10 mouse cellular contexts compared by ENCODE assay signal in genomic region chr15:98777005-98777616, GRCm38 (mm10). TPM values are rescaled to one million over a fixed set of nuclear protein-coding genes. Genes with fewer than 3 reads are reported as not detected.
DNase-seq lines count a peak whose midpoint lies in the region; ATAC-seq and TF ChIP-seq lines count a peak whose summit lies in the region.
"Had no signal": no experiment of that assay in that cellular context is flagged by ENCODE, and none has a peak within 500 bp of the region (broad histone marks: within the 10 kb centered on the region; RNA-seq: fewer than 3 reads in every experiment).

No protein-coding gene starts in this region.

- ATAC-seq in heart, embryonic 13.5 days (ENCODE audit: extremely low read depth, insufficient number of reproducible peaks, low FRiP score, low TSS enrichment): no peak
- ATAC-seq in intestine, postnatal 0 days: 0 out of 2 replicates have a peak, but pooled peaks have one; percentile 10
- ATAC-seq in stomach, embryonic 16.5 days (ENCODE audit: insufficient read depth, low FRiP score): no peak

- TF ChIP-seq CTCF in intestine, postnatal 0 days (IDR thresholded peaks at IDR 0.05; ENCODE audit: low read depth): no peak

- 2% methylated on average over 19 of the region's 19 CpGs for WGBS in heart, embryonic 13.5 days
- WGBS in intestine, postnatal 0 days: 4% methylated on average over 19 of the region's 19 CpGs
- WGBS in stomach, embryonic 16.5 days: 5% methylated on average over 19 of the region's 19 CpGs

- H3K27me3 ChIP-seq in heart, embryonic 13.5 days (replicated peaks): peaks cover 100% of the 10 kb centered on the region
- peaks cover 72% of the 10 kb centered on the region for H3K27me3 ChIP-seq in intestine, postnatal 0 days (replicated peaks; ENCODE audit: control insufficient read depth, insufficient read depth, low read length)
- H3K27me3 ChIP-seq in stomach, embryonic 16.5 days (ENCODE audit: control insufficient read depth, insufficient read depth, low read length): peaks cover 90% of the 10 kb centered on the region

- no peak overlapping the region for H3K27ac ChIP-seq in heart, embryonic 13.5 days (replicated peaks)
- no peak overlapping the region for H3K27ac ChIP-seq in intestine, postnatal 0 days (ENCODE audit: low read depth, low read length)
- H3K27ac ChIP-seq in stomach, embryonic 16.5 days (ENCODE audit: low read length): no peak overlapping the region

- H3K4me3 ChIP-seq in heart, embryonic 13.5 days: peak overlapping the region; percentile 44; the same call in 1 of the 2 replicates
- peak overlapping the region; percentile 33 for H3K4me3 ChIP-seq in intestine, postnatal 0 days (ENCODE audit: low read depth, low read length)
- peak overlapping the region; percentile 28; the same call in 1 of the 2 replicates for H3K4me3 ChIP-seq in stomach, embryonic 16.5 days (replicated peaks; ENCODE audit: low read length)

- H3K9me3 ChIP-seq in heart, embryonic 13.5 days: no peaks in the 10 kb centered on the region
- H3K9me3 ChIP-seq in intestine, postnatal 0 days (ENCODE audit: control insufficient read depth): no peaks in the 10 kb centered on the region
- no peaks in the 10 kb centered on the region for H3K9me3 ChIP-seq in stomach, embryonic 16.5 days (replicated peaks; ENCODE audit: control insufficient read depth, low read length)

- DNase-seq in heart, postnatal 36 days: no peak
- DNase-seq in testis, postnatal 10 days (ENCODE audit: low spot score): peak; percentile 40
- DNase-seq in testis, postnatal 14 days (ENCODE audit: low spot score): no peak
- no peak for DNase-seq in layer of hippocampus, adult 18-20 months (ENCODE audit: low spot score in 2 of 2)
- DNase-seq in adrenal gland, postnatal 10 days: no peak

- H3K4me1 ChIP-seq in heart, embryonic 13.5 days: peaks cover 48% of the 10 kb centered on the region
- 0 out of 2 replicates have a peak, but pooled peaks cover 6% of the 10 kb centered on the region for H3K4me1 ChIP-seq in intestine, postnatal 0 days (replicated peaks; ENCODE audit: control insufficient read depth, insufficient read depth, low read length)
- H3K4me1 ChIP-seq in stomach, embryonic 16.5 days (ENCODE audit: control insufficient read depth, insufficient read depth, low read length): peaks cover 29% of the 10 kb centered on the region

- H3K36me3 ChIP-seq in heart, embryonic 13.5 days: no peaks in the 10 kb centered on the region
- no peaks in the 10 kb centered on the region for H3K36me3 ChIP-seq in intestine, postnatal 0 days (ENCODE audit: control insufficient read depth, insufficient read depth)
- no peaks in the 10 kb centered on the region for H3K36me3 ChIP-seq in stomach, embryonic 16.5 days (ENCODE audit: control insufficient read depth, insufficient read depth, low read length)

- H3K4me2 ChIP-seq in heart, embryonic 13.5 days: peak overlapping the region; percentile 66
- peak overlapping the region; percentile 57; the same call in 1 of the 2 replicates for H3K4me2 ChIP-seq in intestine, postnatal 0 days (replicated peaks; ENCODE audit: low read depth)
- H3K4me2 ChIP-seq in stomach, embryonic 16.5 days (ENCODE audit: low read depth, low read length): no peak overlapping the region; the same call in 1 of the 2 replicates

- intact Hi-C loops in heart, postnatal 36 days (cut with DNase I): no loop called here

- peak overlapping the region; percentile 37; the same call in 1 of the 2 replicates for H3K9ac ChIP-seq in heart, embryonic 13.5 days
- no peak overlapping the region for H3K9ac ChIP-seq in intestine, postnatal 0 days (ENCODE audit: low read depth, low read length)
- H3K9ac ChIP-seq in stomach, embryonic 16.5 days (ENCODE audit: low read length): no peak overlapping the region; the same call in 1 of the 2 replicates

RNA-seq across cellular contexts. Expression of gene Wnt10b, which starts 0.8 kb away (rescaled TPM):
- polyA plus RNA-seq in heart, embryonic 13.5 days (2015; fragmentation: Nextera tagmentation; extraction: Ambion mirVana): 0.07 TPM in 1 of 2 replicates, not detected in the other
- total RNA-seq in heart, postnatal 36 days (2021): under 1 TPM; 0.27 to 0.33 TPM
- 0.08 TPM in 1 of 2 replicates, not detected in the other for polyA plus RNA-seq in intestine, postnatal 0 days (2015; fragmentation: Nextera tagmentation; extraction: Ambion mirVana)
- 0.14 TPM in 1 of 2 replicates, not detected in the other for polyA plus RNA-seq in stomach, embryonic 16.5 days (2015; fragmentation: Nextera tagmentation; extraction: Ambion mirVana)
- under 1 TPM; 0.23 to 0.64 TPM for total RNA-seq in layer of hippocampus, adult 18-20 months (2021)
- 1 to 10 TPM in 1 of 2 experiments, under 1 TPM in 1; 0.96 to 1.1 TPM for total RNA-seq in adrenal gland, postnatal 10 days (2021)
- total RNA-seq: monocyte, adult 5-6 weeks had no signal

RNA-seq across cellular contexts. Expression of gene Wnt1, which starts 12.5 kb away (rescaled TPM):
- polyA plus RNA-seq in heart, embryonic 13.5 days (2015; fragmentation: Nextera tagmentation; extraction: Ambion mirVana): not detected in 2 replicates
- total RNA-seq in heart, postnatal 36 days (2021): not detected
- not detected in 2 replicates for polyA plus RNA-seq in intestine, postnatal 0 days (2015; fragmentation: Nextera tagmentation; extraction: Ambion mirVana)
- not detected in 2 replicates for polyA plus RNA-seq in stomach, embryonic 16.5 days (2015; fragmentation: Nextera tagmentation; extraction: Ambion mirVana)
- total RNA-seq in layer of hippocampus, adult 18-20 months (2021): not detected
- under 1 TPM in 1 of 2 experiments, not detected in 1; 0.12 TPM for total RNA-seq in adrenal gland, postnatal 10 days (2021)
- total RNA-seq: ES-E14; monocyte, adult 5-6 weeks had no signal

RNA-seq across cellular contexts. Expression of gene Arf3, which starts 14.1 kb away (rescaled TPM):
- 31.2 and 32.5 TPM in 2 replicates for polyA plus RNA-seq in heart, embryonic 13.5 days (2015; fragmentation: Nextera tagmentation; extraction: Ambion mirVana)
- total RNA-seq in heart, postnatal 36 days (2021): 10 to 100 TPM; 20.8 to 20.9 TPM
- polyA plus RNA-seq in intestine, postnatal 0 days (2015; fragmentation: Nextera tagmentation; extraction: Ambion mirVana): 31.8 and 35.3 TPM in 2 replicates
- 38.0 and 38.9 TPM in 2 replicates for polyA plus RNA-seq in stomach, embryonic 16.5 days (2015; fragmentation: Nextera tagmentation; extraction: Ambion mirVana)
- total RNA-seq in layer of hippocampus, adult 18-20 months (2021): 100 to 1,000 TPM; 830 to 882 TPM
- 10 to 100 TPM; 92.4 to 94.7 TPM for total RNA-seq in adrenal gland, postnatal 10 days (2021)

RNA-seq across cellular contexts. Expression of gene Ddn, which starts 32.2 kb away (rescaled TPM):
- polyA plus RNA-seq in heart, embryonic 13.5 days (2015; fragmentation: Nextera tagmentation; extraction: Ambion mirVana): 0.09 and 0.16 TPM in 2 replicates
- total RNA-seq in heart, postnatal 36 days (2021): under 1 TPM; 0.22 to 0.35 TPM
- 0.07 TPM in 1 of 2 replicates, not detected in the other for polyA plus RNA-seq in intestine, postnatal 0 days (2015; fragmentation: Nextera tagmentation; extraction: Ambion mirVana)
- not detected in 2 replicates for polyA plus RNA-seq in stomach, embryonic 16.5 days (2015; fragmentation: Nextera tagmentation; extraction: Ambion mirVana)
- total RNA-seq in layer of hippocampus, adult 18-20 months (2021): 1,000 to 10,000 TPM; 1,780 to 1,859 TPM
- total RNA-seq in adrenal gland, postnatal 10 days (2021): under 1 TPM; 0.09 to 0.21 TPM
- total RNA-seq: monocyte, adult 5-6 weeks had no signal

RNA-seq across cellular contexts. Expression of gene Fkbp11, which starts 49.1 kb away (rescaled TPM):
- 19.8 and 24.5 TPM in 2 replicates for polyA plus RNA-seq in heart, embryonic 13.5 days (2015; fragmentation: Nextera tagmentation; extraction: Ambion mirVana)
- total RNA-seq in heart, postnatal 36 days (2021): 1 to 10 TPM; 6.2 to 6.7 TPM
- 30.9 and 32.4 TPM in 2 replicates for polyA plus RNA-seq in intestine, postnatal 0 days (2015; fragmentation: Nextera tagmentation; extraction: Ambion mirVana)
- 130 TPM in 2 replicates for polyA plus RNA-seq in stomach, embryonic 16.5 days (2015; fragmentation: Nextera tagmentation; extraction: Ambion mirVana)
- total RNA-seq in layer of hippocampus, adult 18-20 months (2021): 1 to 10 TPM in 1 of 2 experiments, under 1 TPM in 1; 0.97 to 1.4 TPM
- 10 to 100 TPM in 1 of 2 experiments, 1 to 10 TPM in 1; 8.8 to 11.9 TPM for total RNA-seq in adrenal gland, postnatal 10 days (2021)
- total RNA-seq: monocyte, adult 5-6 weeks had no signal

Comparison
In these comparisons a context has a peak if more than half of its experiments do, and no peak if none do; other contexts are left out.
1. RNA of gene Arf3, which starts 14.1 kb away (total RNA-seq): 830 to 882 TPM in layer of hippocampus, adult 18-20 months; 92.4 to 94.7 TPM in adrenal gland, postnatal 10 days and 20.8 to 20.9 TPM in heart, postnatal 36 days; every median in the first group is over 4 times any median in the second.
2. Peak in every context shown above with its lines, with median percentiles within 50 percentile points of each other: H3K4me3 ChIP-seq.